Mouse (Mus musculus): Measurements from ENCODE around the gene Asb1.

Gene Asb1

DNA sequence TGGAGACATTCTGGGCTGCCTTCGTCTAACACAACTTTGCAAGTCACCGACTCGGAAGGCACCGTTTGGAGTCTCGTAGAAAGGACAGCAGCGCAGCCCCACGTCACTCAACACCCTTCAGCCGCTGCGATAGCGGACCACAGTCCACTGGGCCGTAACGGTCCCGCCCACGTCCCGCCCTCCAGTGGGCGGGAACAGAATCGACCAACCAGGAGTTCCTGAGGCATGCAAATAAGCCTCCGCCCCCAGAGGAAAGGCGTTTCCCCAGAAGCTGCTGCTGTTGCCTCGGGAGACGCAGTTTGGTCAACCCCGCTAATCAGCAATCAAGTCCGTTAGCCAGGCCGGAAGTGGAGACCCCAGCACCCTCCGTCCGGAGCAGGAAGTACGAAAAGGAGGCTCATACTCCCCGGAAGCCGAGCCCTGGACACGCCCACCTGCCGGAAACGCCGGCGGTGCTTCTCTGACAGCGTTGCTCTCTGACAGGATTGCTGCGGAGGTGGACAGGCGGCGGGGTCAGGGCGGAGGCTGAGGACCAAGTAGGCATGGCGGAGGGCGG, at the start of gene Asb1:
TSS of gene Asb1 (plus strand) at position 274 of the 556 bp plus-strand sequence.
- peak; percentile 99 for DNase-seq (ENCODE audit: low read depth)

GRCm38 (mm10) chr1:91492740-91493139, 47.6 kb upstream of the Asb1 start:
- peak; percentile 66 for DNase-seq (ENCODE audit: low read depth)

DNA sequence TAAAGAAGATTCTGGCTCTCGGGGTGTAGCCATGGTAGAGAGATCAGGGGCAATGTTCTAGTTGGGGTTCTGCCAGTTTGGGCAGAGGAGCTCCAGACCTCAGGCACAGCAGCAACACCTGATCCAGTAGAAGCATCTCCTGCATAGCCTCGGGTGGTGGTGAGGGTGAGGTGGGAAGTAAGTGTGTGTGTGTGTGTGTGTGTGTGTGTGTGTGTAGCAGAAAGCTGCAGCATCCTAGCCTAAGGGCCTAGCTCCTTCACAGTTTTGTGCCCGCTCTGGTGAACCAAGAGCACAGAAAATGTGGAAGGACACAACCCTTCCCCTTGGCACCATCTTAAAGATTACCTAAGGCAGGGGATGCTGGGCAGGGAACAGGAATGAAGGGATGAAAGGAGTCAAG, 46.4 kb upstream of the Asb1 start:
- DNase-seq (ENCODE audit: low read depth) = no peak

- peak; percentile 96 for DNase-seq (ENCODE audit: low read depth)
Measured at GRCm38 (mm10) chr1:91494457-91495140, 45.7 kb upstream of the Asb1 start, which contains the start of gene Traf3ip1. Traf3ip1 (plus strand) TSS chr1:91494647.

DNA sequence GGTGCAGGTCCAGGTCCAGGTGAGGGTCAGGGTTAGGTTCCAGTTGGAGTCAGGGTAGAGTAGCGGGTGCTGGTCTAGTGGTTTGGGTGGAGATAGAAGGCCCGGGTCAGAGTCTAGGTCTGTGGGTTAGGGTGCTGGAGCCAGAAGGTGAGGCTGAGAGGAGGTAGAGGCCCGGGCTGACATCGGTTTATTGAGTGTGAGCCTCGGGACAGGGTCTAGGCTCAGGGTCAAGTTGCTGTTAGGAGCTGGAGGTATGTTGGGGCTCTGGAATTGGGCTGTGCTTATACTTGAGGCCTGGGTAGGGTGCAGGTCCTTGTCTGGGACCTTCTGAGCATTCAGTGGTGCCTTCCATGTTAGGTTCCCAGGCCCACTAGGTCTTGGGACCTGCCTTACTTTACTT, 45.0 kb upstream of the Asb1 start:
- DNase-seq (ENCODE audit: low read depth) = no peak

- DNase-seq (ENCODE audit: low read depth) = no peak
Measured at GRCm38 (mm10) chr1:91498579-91498978, 41.8 kb upstream of the Asb1 start.

DNA sequence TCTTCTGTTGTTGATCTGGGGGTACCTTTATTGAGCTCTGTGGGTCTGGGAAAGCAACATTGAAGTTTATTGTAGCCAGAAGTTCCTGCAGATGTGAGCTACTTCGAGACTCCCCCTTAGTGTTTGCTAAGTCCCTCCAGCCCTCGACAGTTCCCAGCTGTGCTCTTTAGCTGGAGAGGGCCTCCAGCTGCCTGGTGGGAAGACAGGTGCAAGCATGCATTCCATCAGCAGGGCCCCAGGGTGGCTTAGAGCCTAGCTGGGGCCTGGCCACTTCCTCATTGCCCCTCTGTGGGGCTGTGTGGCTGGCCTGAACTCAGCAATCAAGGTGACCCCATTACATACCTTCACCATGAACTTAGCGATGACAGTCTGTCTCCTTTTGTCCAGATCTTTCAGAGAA, 35.7 kb upstream of the Asb1 start:
- no peak for DNase-seq (ENCODE audit: low read depth)

DNA sequence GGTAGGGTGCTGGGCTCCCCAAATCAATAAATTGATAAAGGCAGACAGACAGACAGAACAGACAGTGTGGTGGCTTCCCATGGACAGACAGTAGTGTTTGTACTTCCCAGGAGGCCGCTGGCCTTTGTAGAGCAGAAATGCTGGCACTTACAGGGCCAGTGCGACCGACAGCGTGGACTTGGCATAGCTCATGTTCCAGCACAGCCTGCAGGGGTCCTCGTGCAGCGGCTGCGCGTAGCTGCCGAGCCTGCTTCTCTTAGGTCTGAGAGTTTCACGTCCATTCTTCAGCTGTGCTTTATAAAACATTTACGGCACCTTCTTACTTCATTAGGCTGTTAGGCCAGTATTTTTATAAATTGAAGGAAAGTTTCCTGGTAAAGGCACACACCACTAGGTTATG, 25.4 kb upstream of the Asb1 start:
- DNase-seq (ENCODE audit: low read depth) = no peak

DNA sequence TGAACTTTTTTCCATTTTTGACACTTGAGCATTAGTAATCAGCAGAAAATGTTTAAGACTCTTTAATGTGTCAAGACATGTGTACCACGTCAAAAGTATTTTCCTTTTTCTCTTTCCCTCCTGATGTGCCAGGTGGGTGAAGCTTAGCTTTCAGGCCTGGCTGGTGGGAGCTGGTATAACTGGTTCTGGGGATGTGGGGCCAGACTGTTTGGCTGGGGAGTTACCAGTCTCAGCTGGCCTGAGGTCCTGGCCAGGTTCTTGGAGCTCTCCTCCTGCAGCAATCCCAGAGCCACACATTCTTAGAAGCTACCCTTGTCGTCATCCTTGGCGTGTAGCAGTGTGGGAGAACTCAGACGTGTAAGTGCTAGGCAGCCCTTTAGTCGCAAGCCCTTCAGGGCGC, 24.7 kb upstream of the Asb1 start:
- no peak for DNase-seq (ENCODE audit: low read depth)

DNA sequence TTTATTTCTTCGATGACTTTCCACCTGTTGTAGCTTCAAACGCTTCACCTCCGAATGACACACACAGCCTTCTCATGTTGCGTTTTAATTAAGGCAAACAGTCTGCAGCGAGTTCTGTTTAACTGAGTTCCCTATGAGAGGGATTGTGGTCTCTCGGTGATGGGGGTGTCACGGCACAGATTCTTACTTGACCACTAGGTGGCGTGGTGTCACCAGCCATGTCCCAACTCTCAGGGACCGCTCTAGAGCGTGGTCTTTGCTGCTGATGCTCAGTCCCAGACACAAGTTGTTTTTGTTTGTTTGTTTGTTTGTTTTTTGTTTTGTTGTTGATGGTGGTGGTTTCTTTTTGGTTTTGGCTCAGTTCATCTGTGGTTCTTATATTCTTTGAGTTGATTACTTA, 16.6 kb upstream of the Asb1 start:
- DNase-seq (ENCODE audit: low read depth) = peak; percentile 82

DNA sequence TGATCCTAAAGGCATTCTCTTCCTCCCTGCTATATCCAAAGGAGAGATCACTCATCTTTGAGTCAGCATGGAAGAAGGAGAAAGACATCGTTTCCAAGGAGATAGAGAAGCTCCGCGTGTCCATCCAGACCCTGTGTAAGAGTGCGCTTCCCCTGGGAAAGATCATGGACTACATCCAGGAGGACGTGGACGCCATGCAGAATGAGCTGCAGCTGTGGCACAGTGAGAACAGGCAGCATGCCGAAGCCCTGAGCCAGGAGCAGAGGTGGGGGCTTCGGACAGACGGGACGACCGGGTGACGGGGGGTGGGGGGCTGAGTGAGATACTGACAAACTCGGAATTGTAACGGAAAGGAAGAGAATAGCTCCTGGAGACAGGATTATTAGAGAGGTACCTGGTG, 14.5 kb upstream of the Asb1 start:
- DNase-seq (ENCODE audit: low read depth) = no peak

GRCm38 (mm10) chr1:91530166-91530565, 10.2 kb upstream of the Asb1 start:
- DNase-seq (ENCODE audit: low read depth) = no peak

- DNase-seq (ENCODE audit: low read depth) = no peak
Measured at GRCm38 (mm10) chr1:91532243-91532642, 8.1 kb upstream of the Asb1 start.

- DNase-seq (ENCODE audit: low read depth) = no peak
Measured at GRCm38 (mm10) chr1:91532892-91533291, 7.5 kb upstream of the Asb1 start.

DNA sequence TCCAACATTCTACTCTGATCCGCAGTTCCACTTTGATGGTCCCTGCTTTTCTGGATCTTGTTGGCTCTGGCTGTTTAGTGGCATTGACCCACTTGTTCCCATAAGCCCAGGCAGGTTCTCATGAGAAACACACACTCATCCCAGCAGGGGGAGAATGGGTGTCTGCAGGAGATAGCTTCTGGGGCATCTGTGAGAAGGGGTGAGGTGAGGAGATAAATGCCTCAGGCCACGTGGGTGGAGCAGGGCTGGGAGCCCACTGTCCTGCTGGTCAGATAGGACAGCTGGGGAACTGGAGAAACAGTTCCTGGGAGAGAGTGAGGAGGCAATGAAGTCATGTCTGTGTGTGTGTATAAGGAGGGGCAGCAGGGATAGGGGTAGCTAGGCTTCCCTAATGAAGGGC, 6.9 kb upstream of the Asb1 start:
- DNase-seq (ENCODE audit: low read depth) = no peak

GRCm38 (mm10) chr1:91533961-91534723, 6.2 kb upstream of the Asb1 start:
- DNase-seq (ENCODE audit: low read depth) = peak; percentile 19

- DNase-seq (ENCODE audit: low read depth) = no peak
Measured at GRCm38 (mm10) chr1:91537786-91538569, 2.4 kb upstream of the Asb1 start.

- no peak for DNase-seq (ENCODE audit: low read depth)
Measured at GRCm38 (mm10) chr1:91538570-91538929, 1.8 kb upstream of the Asb1 start.

GRCm38 (mm10) chr1:91539246-91539645, 1.1 kb upstream of the Asb1 start:
- no peak for DNase-seq (ENCODE audit: low read depth)

DNA sequence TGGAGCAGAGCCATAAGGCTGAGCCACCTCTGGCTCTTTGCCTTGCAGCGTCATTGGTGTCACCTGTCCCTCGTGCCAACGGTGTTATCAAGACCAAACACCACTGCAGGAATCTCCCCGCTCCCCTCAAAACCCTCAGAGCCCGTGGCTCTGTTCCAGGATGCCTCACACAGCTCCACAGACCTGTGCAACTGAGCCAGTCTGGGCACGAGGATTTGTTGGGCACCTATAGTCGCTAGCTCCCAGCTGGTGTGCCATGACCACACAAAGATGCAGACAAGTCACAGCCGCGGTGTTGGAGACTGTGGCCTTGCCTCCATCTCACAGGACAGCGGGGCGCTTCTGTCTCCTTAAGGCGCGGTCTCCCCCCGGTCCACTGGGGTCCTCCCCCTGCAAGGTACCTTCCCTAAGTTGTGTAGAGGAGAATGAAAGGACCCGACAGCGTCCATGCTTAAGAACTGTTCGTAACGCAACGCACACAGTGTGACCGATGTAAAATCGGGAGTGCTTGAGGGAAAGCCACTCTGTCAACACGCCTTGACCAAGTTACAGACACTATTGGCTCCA, 557 bp upstream of the Asb1 start:
- peak; percentile 32 for DNase-seq (ENCODE audit: low read depth)

GRCm38 (mm10) chr1:91541042-91541592, 773 bp downstream of the Asb1 start:
- no peak for DNase-seq (ENCODE audit: low read depth)

- DNase-seq (ENCODE audit: low read depth) = no peak
Measured at GRCm38 (mm10) chr1:91543974-91544373, 3.6 kb downstream of the Asb1 start.
